Mouse (Mus musculus) inflammation-experienced regulatory T-cells, adult 6 months (primary cell): Measurements from ENCODE around the gene Pds5b. TPM values are rescaled to one million over a fixed set of nuclear protein-coding genes. Genes with fewer than 3 reads are reported as not detected.
"Not testable (repeated sequence)": the region's sequence is repeated elsewhere in the genome, so short reads cannot be mapped to it uniquely, and the experiment has no call there.

Experiments used
- ATAC-seq: one replicate; pipeline ENCODE4 v1.8.0; 2017
- polyA plus RNA-seq, 3 experiments: library from polyadenylated mRNA; unstranded; fragments of 100-300 nt; shearing (Covaris generic); gene quantifications; one replicate each; pipeline ENCODE4 v1.2.1; 2017

Pds5b gene
- 10 to 100 TPM; 20.5 to 23.7 (median 23.3) TPM for polyA plus RNA-seq

- ATAC-seq: peak; percentile 92
These were observed at the start of gene Pds5b for GRCm38 (mm10) chr5:150673153-150673835. Pds5b (plus strand) TSS chr5:150673739.

- ATAC-seq: no peak
These were observed 48.0 kb upstream of the Pds5b start for GRCm38 (mm10) chr5:150625528-150625927.

GRCm38 (mm10) chr5:150629272-150629671, 44.3 kb upstream of the Pds5b start:
- no peak for ATAC-seq

GRCm38 (mm10) chr5:150629692-150630091, 43.8 kb upstream of the Pds5b start:
- no peak for ATAC-seq

GRCm38 (mm10) chr5:150641440-150641839, 32.1 kb upstream of the Pds5b start:
- no peak for ATAC-seq

GRCm38 (mm10) chr5:150643390-150643789, 30.1 kb upstream of the Pds5b start:
- not testable (repeated sequence) for ATAC-seq

- ATAC-seq: no peak
These were observed 28.6 kb upstream of the Pds5b start for GRCm38 (mm10) chr5:150644926-150645325.

GRCm38 (mm10) chr5:150652578-150652977, 21.0 kb upstream of the Pds5b start:
- no peak for ATAC-seq

- no peak for ATAC-seq
These were observed 19.0 kb upstream of the Pds5b start for GRCm38 (mm10) chr5:150654548-150654947.

- not testable (repeated sequence) for ATAC-seq
These were observed 14.1 kb upstream of the Pds5b start for GRCm38 (mm10) chr5:150659425-150659824.

- ATAC-seq: not testable (repeated sequence)
These were observed 13.2 kb upstream of the Pds5b start for GRCm38 (mm10) chr5:150660296-150660695.

- not testable (repeated sequence) for ATAC-seq
These were observed 9.6 kb upstream of the Pds5b start for GRCm38 (mm10) chr5:150663926-150664325.

- ATAC-seq: peak; percentile 11
These were observed 8.8 kb upstream of the Pds5b start for GRCm38 (mm10) chr5:150664794-150665131.

GRCm38 (mm10) chr5:150665132-150665954, 8.2 kb upstream of the Pds5b start:
- peak; percentile 96 for ATAC-seq

- not testable (repeated sequence) for ATAC-seq
These were observed 7.3 kb upstream of the Pds5b start, which contains the start of gene N4bp2l2 for GRCm38 (mm10) chr5:150666133-150666739. N4bp2l2 (minus strand) TSS chr5:150666183.

- no peak for ATAC-seq
These were observed 4.8 kb upstream of the Pds5b start for GRCm38 (mm10) chr5:150668731-150669130.

- ATAC-seq: no peak
These were observed 1.2 kb upstream of the Pds5b start for GRCm38 (mm10) chr5:150672343-150672742.

GRCm38 (mm10) chr5:150673880-150674621, 512 bp downstream of the Pds5b start:
- ATAC-seq: peak; percentile 19

- ATAC-seq: no peak
These were observed 1.3 kb downstream of the Pds5b start for GRCm38 (mm10) chr5:150674866-150675265.

GRCm38 (mm10) chr5:150682862-150683261, 9.3 kb downstream of the Pds5b start:
- ATAC-seq: not testable (repeated sequence)

- no peak for ATAC-seq
These were observed 17.1 kb downstream of the Pds5b start for GRCm38 (mm10) chr5:150690685-150691084.

- ATAC-seq: no peak
These were observed 19.7 kb downstream of the Pds5b start for GRCm38 (mm10) chr5:150693277-150693676.

- peak; percentile 86 for ATAC-seq
These were observed 29.2 kb downstream of the Pds5b start for GRCm38 (mm10) chr5:150702714-150703113.
